Mouse (Mus musculus): ENCODE measurements around the gene Kiss1. TPM values are rescaled to one million over a fixed set of nuclear protein-coding genes. Genes with fewer than 3 reads are reported as not detected.

Gene Kiss1
- total and polyA plus RNA-seq, 3 experiments: not detected

GRCm38 (mm10) chr1:133287880-133288279 is 33.8 kb upstream of the Kiss1 start:
- Histone ChIP-seq H3K27me3 (ENCODE audit: control insufficient read depth in 1 of 2, insufficient read depth in 2 of 2, low read length in 2 of 2) (no peaks in the 10 kb centered on the region), H3K9ac (ENCODE audit: control insufficient read depth, low read depth, low read length, poor library complexity, severe bottlenecking) (no peak overlapping the region), H3K36me3 (ENCODE audit: control insufficient read depth in 1 of 2, insufficient read depth in 2 of 2, low read length in 2 of 2) (peaks cover 0 to 2% of the 10 kb centered on the region in 2 experiments; a peak in 1 of 4 replicates), H3K4me1 (ENCODE audit: control insufficient read depth in 1 of 2, insufficient read depth in 2 of 2, low read length in 2 of 2) (no peaks in the 10 kb centered on the region), H3K79me2 (ENCODE audit: control insufficient read depth, insufficient read depth, low read length, poor library complexity) (no peaks in the 10 kb centered on the region), H3K9me3 (replicated peaks; ENCODE audit: insufficient read depth, low read length) (no peaks in the 10 kb centered on the region), H3K4me3 (ENCODE audit: control insufficient read depth in 1 of 2, insufficient read depth in 1 of 2, low read depth in 2 of 2, low read length in 2 of 2) (no peak overlapping the region), H3K27ac (ENCODE audit: control insufficient read depth, low read depth, low read length) (no peak overlapping the region)
- no peak for DNase-seq (ENCODE audit: low read depth, low spot score)
- TF ChIP-seq MAZ (IDR thresholded peaks at IDR 0.05; ENCODE audit: low read depth, low read length) (no peak), HCFC1 (IDR thresholded peaks at IDR 0.05; ENCODE audit: low read depth, low read length) (no peak), E2F4 (IDR thresholded peaks at IDR 0.05; ENCODE audit: borderline replicate concordance, low read depth, low read length) (no peak), KAT2A (conservative IDR thresholded peaks at IDR 0.05; ENCODE audit: low read depth, low read length) (no peak), ZC3H11A (IDR thresholded peaks at IDR 0.05; ENCODE audit: low read depth, low read length) (no peak), POLR2AphosphoS2 (IDR thresholded peaks at IDR 0.05; ENCODE audit: low read length) (no peak), ZNF384 (IDR thresholded peaks at IDR 0.05; ENCODE audit: low read depth, low read length) (no peak), USF2 (IDR thresholded peaks at IDR 0.05; ENCODE audit: borderline replicate concordance in 1 of 2, insufficient read depth in 1 of 2, low read depth in 1 of 2, low read length in 2 of 2) (no peak), SIN3A (IDR thresholded peaks at IDR 0.05; ENCODE audit: low read length) (no peak), GABPA (IDR thresholded peaks at IDR 0.05; ENCODE audit: low read depth, low read length) (no peak), MXI1 (IDR thresholded peaks at IDR 0.05; ENCODE audit: low read depth, low read length) (no peak), RAD21 (IDR thresholded peaks at IDR 0.05; ENCODE audit: low read depth, low read length) (no peak), ELF1 (IDR thresholded peaks at IDR 0.05; ENCODE audit: low read depth, low read length) (no peak), ZKSCAN1 (IDR thresholded peaks at IDR 0.05; ENCODE audit: low read depth, low read length) (no peak), POLR2A (IDR thresholded peaks at IDR 0.05; ENCODE audit: control insufficient read depth in 1 of 2, insufficient read depth in 1 of 2, low read depth in 1 of 2, low read length in 2 of 2, poor library complexity in 1 of 2) (no peak)

GRCm38 (mm10) chr1:133291888-133292287 is 29.8 kb upstream of the Kiss1 start:
- peaks cover 0 to 2% of the 10 kb centered on the region in 2 experiments; a peak in 1 of 4 replicates for H3K36me3 ChIP-seq (ENCODE audit: control insufficient read depth in 1 of 2, insufficient read depth in 2 of 2, low read length in 2 of 2)
- H3K27me3 ChIP-seq (ENCODE audit: control insufficient read depth in 1 of 2, insufficient read depth in 2 of 2, low read length in 2 of 2): no peaks in the 10 kb centered on the region
- no peaks in the 10 kb centered on the region for H3K4me1 ChIP-seq (ENCODE audit: control insufficient read depth in 1 of 2, insufficient read depth in 2 of 2, low read length in 2 of 2)
- H3K27ac ChIP-seq (ENCODE audit: control insufficient read depth, low read depth, low read length): no peak overlapping the region
- TF ChIP-seq CHD2 (IDR thresholded peaks at IDR 0.05; ENCODE audit: low read length) (no peak), ZC3H11A (IDR thresholded peaks at IDR 0.05; ENCODE audit: low read depth, low read length) (no peak), ZMIZ1 (IDR thresholded peaks at IDR 0.05; ENCODE audit: low read depth, low read length) (no peak), MAX (IDR thresholded peaks at IDR 0.05; ENCODE audit: low read length) (no peak), UBTF (IDR thresholded peaks at IDR 0.05; ENCODE audit: borderline replicate concordance, insufficient read depth, low read depth, low read length) (no peak), KAT2A (conservative IDR thresholded peaks at IDR 0.05; ENCODE audit: low read depth, low read length) (no peak), SIN3A (IDR thresholded peaks at IDR 0.05; ENCODE audit: low read length) (no peak), POLR2AphosphoS5 (IDR thresholded peaks at IDR 0.05; ENCODE audit: borderline replicate concordance, low read depth, low read length) (no peak), JUND (IDR thresholded peaks at IDR 0.05; ENCODE audit: low read depth, low read length) (no peak)
- no peak for DNase-seq (ENCODE audit: low read depth, low spot score)
- no peaks in the 10 kb centered on the region for H3K79me2 ChIP-seq (ENCODE audit: control insufficient read depth, insufficient read depth, low read length, poor library complexity)
- H3K9me3 ChIP-seq (replicated peaks; ENCODE audit: insufficient read depth, low read length): no peaks in the 10 kb centered on the region
- no peak overlapping the region for H3K9ac ChIP-seq (ENCODE audit: control insufficient read depth, low read depth, low read length, poor library complexity, severe bottlenecking)
- no peak overlapping the region for H3K4me3 ChIP-seq (ENCODE audit: control insufficient read depth in 1 of 2, insufficient read depth in 1 of 2, low read depth in 2 of 2, low read length in 2 of 2)
